Mouse (Mus musculus) frontal cortex, postnatal 25 days (tissue): ENCODE measurements around the gene Pak4.

Experiments used
- DNase-seq, 2 experiments: peaks; one replicate each; pipeline ENCODE4 v3.0.0; 2022; ENCODE audit warnings: low spot score in 2 of 2

Gene Pak4

GRCm38 (mm10) chr7:28587644-28588043 is 10.3 kb downstream of the Pak4 start:
- no peak for DNase-seq

- DNase-seq: no peak
Measured at GRCm38 (mm10) chr7:28586663-28587411, 11.1 kb downstream of the Pak4 start.

GRCm38 (mm10) chr7:28585001-28585400 is 13.0 kb downstream of the Pak4 start:
- DNase-seq: no peak

- DNase-seq: no peak
Measured at GRCm38 (mm10) chr7:28584468-28584867, 13.5 kb downstream of the Pak4 start.

GRCm38 (mm10) chr7:28583570-28584344 is 14.2 kb downstream of the Pak4 start:
- DNase-seq: no peak

DNA sequence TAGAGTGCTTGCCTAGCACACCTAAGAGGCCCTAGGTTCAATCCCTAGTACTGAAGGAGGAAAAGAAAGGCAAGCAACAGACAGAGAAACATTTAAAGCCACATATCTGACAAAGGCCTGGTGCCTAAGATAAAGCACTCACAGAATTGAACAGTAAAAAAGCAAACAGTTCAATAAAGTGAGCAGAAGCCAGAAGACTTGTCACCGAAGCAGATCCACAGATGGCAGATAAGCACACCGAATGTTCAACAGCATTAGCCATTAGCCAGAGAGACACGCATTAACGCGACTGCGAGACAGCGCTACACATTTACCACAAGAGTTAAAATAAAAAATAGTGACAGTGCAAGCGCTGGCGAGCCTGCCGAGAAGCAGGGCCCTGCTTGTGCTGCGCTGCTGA is 15.1 kb downstream of the Pak4 start:
- no peak for DNase-seq

GRCm38 (mm10) chr7:28581721-28582120 is 16.3 kb downstream of the Pak4 start:
- DNase-seq: no peak

DNA sequence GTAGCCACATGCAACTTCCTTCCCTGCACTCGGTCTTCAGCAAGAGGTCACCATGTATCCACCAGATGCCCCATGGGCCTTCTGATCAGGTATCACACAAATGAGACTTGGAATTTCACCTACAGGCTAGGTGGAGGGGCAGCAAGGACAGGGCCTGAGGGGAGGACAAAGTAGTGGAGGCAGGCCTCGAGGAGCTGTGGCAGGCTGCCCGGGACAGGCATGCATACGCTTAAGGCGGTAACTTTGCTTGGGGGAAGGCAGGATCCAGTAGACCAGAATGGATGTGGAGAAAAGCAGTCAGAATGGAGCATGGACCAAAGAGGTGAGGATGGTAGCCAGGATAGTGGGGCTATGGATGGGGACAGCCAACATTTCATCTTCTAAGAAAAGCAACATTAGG is 18.2 kb downstream of the Pak4 start:
- DNase-seq: no peak

DNA sequence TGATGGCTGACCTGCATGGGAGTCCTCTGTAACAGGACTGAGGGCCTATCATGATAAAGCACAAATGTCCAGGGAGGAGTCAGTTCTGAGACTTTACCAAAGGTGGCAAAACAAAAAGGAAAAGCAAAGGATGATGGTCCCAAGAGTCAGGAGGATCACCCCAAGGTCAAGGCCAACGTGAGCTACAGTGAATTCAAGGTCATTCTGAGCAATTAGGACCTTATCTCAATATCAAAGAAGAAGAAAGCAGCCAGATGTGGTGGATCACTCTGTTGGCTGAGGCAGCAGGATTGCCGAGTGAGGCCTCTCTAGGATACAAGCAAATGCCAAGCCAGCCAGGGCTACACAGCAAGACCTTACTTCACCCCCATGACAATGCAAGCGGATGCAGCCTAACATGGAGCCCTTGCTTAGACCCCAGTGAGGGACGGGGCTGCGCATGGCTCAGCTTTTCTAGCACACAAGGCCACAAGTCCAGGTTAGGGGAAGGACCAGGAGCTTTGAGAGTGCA is 19.4 kb downstream of the Pak4 start:
- no peak for DNase-seq

DNA sequence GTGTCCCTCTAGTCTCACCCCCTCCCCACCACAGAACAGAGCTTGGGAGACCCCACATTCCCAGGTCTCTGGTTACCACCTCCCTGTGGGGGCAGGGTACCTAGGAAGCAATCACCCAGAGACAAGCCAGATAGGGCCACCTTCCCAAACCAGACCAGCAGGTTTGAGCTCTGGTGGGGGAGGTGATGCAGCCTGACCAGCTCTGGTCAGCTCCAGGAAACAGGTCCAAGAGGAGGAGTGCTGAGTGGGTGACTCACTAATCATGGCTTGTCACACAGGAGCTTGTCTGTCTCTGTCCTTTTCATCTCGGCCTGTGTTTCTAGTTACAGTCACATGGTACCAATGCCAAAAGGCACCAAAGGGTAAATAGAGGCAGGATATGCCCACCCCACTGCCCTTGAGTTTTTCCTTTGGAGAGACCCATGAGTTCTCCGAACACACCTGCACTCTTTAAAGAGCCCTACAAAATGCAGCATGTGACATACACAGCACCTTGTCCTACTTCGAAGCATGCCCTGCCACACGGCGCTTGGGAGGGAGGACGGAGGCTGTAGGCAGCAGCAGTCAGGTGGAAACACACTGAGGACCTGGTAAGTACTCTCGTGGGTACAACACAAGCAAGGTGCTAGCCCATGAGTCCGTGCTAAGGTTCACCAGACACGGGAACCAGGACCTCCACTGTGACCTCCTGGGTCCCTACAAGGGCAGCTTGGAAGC is 20.0 kb downstream of the Pak4 start:
- DNase-seq: no peak

DNA sequence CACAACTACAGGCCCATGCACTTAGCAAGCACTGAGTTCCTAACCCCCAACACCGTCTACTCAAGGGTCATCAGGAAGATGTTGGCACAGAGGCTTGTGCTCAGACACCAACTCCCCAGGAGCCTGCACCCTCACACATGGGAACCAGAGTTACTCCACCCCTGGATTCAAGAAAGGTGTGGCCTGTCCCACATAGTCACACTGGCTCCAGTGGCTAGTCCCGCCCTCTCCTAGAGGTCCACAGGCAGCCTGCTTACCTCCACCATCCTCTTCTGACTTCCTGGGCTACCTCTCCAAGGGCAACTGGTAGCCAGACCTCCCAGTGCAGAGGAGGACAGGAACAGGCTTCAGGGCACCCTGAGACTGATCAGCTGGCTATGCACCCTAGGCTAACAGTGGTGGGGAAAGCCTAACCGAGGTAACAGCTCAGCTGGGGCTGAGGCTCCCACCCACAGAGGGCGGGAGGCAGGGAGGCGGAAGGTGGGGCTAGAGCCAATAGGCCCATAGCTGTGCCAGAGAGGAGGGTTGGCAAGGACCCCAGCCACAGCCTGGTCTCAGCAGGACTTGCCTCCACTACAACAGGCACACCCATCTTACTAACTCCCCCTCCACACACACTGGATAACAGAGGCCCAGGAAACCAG is 21.6 kb downstream of the Pak4 start:
- no peak for DNase-seq

- DNase-seq: no peak
Measured at GRCm38 (mm10) chr7:28575597-28575996, 22.4 kb downstream of the Pak4 start.

DNA sequence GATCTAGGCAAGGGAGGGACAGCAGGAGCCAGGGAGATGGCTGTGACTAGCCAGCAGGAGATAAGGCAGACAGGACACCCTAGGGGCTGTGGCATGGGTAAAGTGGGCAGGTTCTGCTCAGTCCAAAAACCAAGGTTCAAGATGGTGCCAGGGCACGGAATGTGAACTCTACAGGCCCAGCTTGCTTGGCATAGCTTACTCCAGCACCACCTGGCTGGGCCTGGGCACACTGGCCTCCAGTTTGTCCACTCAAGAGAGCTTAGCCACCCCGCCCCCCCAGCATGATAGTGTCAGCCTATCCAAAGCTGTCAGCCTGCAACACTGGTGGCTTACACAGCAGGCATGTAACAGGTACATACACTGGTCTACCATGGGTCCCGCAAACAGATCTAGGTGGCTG is 24.7 kb downstream of the Pak4 start:
- DNase-seq: no peak

GRCm38 (mm10) chr7:28572689-28573088 is 25.3 kb downstream of the Pak4 start:
- DNase-seq: no peak

- no peak for DNase-seq
Measured at GRCm38 (mm10) chr7:28570982-28571682, 26.9 kb downstream of the Pak4 start.

- DNase-seq: no peak
Measured at GRCm38 (mm10) chr7:28570291-28570981, 27.5 kb downstream of the Pak4 start.

GRCm38 (mm10) chr7:28568253-28568652 is 29.7 kb downstream of the Pak4 start:
- peak; percentile 42 to 53 for DNase-seq

DNA sequence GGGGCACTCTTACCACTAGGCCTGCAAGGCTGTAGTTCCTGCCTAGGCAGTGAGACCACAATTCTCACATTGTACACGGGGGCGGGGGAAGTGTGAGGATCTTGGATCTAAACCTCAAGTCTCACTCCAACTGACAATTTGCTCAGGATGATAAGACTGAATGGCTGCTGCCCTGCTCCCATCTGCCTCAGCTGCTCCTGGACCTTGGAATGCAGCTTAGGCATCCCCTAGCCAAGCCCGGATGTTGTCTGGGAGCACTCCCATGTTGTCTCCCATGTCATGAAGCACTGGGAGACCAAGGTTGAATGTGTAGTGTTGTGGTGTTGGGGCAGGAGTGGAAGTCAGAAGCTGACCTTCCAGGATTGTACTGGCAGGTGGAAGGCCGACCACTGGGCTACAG is 30.4 kb downstream of the Pak4 start:
- no peak for DNase-seq

GRCm38 (mm10) chr7:28565407-28565806 is 32.6 kb downstream of the Pak4 start:
- DNase-seq: no peak

DNA sequence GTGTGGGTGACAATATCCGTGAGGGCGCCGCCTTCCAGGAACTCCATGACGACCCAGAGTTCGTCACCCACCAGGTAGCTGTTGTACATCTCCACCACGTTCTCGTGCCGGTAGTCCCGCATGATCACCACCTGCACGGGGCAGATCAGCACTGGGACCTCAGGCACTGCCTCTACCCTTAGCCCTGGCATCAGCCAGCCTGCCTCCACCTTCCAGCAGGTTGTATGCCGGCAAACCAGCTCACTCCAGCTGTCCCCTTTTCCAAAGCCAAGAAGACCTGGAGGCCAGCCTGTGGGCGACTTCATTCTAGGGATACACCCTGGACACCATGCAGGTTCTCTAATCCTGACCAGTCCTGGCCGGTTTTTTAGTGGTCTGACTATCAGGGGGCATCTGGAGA is 35.0 kb downstream of the Pak4 start:
- DNase-seq: no peak

GRCm38 (mm10) chr7:28562371-28562770 is 35.6 kb downstream of the Pak4 start:
- DNase-seq: no peak
